Mouse (Mus musculus): ENCODE measurements around the gene Taf1c.

Gene Taf1c

DNA sequence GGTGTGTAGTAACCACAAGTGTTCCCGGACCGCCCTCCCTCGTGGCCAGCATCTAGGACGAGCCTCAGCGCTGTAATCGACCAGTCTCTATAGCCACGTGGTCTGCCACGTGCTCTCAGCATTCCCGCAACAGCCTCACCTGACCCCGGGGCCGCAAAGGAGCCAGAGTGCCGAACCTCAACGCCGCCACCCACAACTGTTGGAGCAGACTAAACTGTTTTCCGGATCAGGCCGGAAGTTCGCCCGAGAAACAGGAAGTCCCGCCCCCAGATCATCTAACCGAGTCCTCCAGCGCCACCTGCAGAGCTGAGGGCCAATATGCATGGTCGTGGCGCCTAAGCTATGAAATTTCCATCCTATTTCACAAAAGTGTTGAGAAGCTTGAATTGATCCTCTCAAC is at the start of gene Taf1c:
Gene Taf1c (minus strand): TSS at position 227 of the 400 bp plus-strand sequence.
- DNase-seq (ENCODE audit: low spot score) = peak; percentile 93

DNA sequence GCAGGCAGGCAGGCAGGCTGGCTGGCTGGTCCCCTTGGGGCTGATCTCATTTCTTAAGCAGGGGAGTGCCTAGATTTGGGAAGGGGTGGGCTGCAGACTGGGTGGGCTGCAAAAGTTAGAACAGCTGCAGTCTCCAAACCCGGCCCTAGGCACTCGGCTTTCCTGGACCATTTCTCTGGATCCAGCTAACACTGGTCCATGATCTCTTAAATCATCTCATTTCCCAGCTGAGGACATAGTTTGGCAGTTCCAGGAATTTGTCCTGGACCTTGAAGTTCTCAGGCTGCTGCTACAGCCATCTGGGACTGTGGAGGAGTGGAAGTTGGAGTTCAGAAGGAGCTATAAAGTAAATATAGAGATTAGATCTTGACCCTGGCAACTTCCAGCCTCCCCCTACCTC is 46.3 kb upstream of the Taf1c start:
- DNase-seq (ENCODE audit: low spot score) = no peak

DNA sequence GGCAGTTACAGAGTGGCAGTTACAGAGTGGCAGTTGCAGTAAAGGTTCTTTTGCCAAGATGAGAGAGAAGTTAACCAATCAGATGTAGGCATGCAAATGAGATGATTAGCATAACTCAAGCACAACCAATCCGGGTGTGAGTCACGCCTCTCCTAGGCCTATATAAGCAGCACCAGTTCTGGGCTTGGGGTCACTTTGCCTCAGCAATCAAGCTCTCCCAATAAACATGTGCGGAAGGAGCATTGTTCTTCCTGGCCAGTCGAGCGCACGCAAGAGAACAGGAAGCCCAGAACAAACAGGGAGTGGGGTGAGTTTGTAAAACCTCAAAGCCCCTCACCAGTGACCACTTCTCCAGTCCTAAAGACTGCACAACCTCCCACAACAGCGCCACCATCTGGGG is 41.8 kb upstream of the Taf1c start:
- no peak for DNase-seq (ENCODE audit: low spot score)

DNA sequence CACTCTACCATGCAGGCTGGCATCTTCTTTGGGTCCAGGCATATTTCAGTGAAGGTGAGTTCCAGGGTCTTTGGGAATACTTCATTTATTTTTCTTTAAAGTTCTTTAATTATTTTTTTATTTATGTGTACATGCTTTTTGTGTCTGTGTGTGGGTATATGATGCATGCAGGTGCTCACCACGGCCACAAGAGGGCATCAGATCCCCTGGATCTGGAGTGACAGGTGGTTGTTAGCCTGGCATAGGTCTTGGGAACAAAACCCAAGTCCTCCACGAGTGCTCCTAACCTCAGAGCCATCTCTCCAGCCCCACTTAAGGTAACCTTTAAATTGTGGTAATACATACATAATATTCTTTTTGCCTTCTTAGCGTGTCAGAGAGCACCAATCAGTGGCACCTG is 41.2 kb upstream of the Taf1c start:
- no peak for DNase-seq (ENCODE audit: low spot score)

DNA sequence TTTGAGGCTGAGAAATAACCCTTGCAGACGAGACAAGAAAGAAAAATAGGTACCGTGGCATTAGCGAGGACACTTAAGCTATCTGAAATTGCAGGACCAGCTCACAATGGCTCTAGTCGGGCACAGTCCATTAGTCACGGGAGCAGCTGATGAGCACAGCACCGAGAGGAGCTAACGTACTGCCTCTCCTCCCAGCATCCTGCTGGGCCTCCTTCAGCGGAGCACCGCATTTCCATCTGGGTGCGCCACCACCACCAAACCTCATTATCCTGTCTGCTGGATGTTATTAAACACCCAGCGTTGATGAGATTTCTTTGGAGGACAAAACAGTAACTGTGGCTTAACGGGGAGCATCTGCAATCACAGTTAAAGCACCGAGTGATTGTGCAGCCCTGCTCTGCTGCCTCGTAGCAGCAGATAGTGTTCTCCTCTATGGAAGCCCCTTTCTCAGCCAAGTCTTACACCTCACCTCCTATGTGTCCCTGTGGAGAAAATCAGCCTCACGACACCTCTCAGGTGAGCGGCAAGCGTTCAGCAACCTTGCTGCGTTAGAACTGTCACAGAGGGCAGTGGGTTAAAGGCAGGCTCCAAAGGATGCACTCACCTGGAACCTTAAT is 40.1 kb upstream of the Taf1c start:
- no peak for DNase-seq (ENCODE audit: low spot score)

DNA sequence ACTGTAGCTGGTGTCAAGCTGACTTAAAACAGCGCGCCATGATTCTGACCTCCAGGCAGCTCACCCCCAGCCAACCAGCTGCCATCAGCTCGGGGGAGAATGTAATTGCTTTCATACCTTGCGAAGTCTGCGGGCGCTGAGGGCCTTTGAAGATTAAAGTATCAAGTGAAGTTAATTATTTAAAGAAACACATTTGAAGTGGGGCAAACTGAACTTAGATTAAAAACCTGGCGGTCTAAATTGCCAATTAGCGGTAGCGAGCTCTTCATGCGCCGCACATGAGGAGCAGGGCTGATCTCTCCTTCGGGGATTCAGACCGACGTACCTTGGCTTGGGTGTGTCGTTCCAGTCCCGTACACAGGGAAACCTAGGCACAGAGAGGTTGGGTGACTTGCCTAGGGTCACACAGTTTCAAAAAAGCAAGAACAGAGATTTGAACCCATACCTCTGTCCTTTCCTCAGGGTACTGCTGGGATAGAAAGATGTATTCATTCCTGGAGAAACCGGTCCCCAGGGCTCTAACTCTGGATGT is 39.5 kb upstream of the Taf1c start:
- no peak for DNase-seq (ENCODE audit: low spot score)

DNA sequence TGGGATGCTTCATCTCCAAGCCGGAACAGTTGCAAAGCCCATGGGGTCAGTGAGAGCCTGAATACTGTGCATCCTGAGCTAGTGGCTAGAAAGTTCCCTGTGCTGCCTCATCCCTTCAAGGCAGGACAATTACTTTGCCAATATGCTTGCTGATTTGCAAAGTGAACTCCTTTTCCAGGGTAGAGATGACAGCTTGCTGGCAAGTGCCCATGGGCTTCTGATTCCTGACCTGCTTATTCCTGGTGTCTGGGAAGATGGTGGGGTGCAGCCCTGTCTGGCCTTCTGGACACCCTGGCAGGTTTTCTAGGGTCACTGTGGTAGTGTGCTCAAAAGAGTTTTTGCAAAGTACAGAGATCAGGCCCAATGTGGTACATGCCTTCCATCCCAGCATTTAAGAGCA is 37.9 kb upstream of the Taf1c start:
- no peak for DNase-seq (ENCODE audit: low spot score)

DNA sequence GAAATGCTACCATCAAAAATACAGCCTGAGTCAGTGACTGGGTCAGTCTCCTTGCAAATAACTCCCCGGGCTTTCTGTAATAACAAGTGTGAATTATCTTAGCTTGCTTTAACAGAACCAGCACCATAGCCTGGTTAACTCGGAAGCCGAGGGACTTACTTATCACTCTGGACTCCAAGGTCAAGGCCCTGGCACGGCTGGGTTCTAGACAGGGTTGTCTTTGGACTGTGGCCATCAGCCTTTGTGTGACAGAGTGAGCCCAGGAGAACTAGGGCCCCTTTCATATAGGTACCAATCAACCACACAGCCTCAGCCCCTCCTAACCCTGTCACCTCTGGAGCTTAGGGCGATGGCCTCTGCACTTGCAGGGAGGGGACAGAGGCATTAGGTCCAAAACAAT is 36.0 kb upstream of the Taf1c start:
- no peak for DNase-seq (ENCODE audit: low spot score)

DNA sequence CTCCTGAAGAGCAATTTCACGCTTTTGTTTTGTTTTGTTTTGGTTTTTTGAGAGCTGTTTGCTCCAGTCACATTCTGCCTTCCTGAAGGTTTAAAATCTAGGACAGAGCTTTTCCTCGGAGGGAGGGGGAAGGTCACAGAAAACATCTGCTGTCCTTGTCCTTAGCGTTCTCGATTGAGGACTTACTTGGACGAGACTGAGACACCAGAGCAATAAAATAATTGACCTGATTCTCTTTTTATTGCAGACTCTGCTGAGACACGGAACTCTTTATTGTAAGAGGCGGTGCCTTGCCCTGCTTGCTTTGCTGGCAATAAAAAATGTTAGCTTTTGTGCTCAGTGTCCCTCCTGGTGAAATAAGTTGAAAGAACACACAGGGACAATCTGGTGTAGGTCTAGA is 34.8 kb upstream of the Taf1c start:
- DNase-seq (ENCODE audit: low spot score) = no peak

DNA sequence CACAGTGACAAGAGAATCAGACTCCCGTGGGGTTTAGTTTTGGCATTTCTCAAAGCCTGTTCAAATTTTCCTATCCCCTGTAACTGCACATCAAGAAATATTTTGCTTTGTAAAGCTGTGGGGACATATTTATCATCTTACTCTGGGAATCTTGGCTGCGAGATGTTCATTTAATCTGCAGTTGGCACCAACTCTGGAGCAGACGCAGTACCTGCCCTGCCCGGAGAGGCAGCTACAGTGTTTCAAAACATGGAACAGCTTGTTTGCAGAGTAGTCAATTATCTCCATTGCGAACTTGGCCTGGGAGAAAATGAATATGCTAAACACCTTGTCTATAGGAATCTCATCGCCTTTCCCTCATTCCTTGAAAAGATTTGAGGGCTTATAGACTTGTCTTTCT is 33.2 kb upstream of the Taf1c start:
- no peak for DNase-seq (ENCODE audit: low spot score)

DNA sequence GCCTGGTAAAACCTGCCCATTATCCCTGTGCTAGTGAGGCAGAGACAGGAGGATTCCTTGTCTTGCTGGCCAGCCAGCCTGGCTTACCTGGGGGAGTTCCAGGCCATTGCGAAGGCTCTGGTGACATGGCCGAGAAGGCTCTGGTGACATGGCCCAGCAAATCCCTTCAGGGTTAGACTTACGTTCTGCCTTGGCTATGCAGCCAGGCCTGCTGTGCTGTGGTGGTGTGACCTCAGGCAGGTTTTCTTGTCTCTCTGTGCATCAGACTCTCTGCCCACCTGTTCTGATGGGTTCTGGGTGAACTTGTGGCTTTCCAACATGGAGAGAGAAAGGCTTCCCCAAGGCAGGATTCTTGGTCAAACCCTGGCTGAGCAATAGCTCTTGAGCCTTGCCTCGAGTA is 32.4 kb upstream of the Taf1c start:
- no peak for DNase-seq (ENCODE audit: low spot score)

DNA sequence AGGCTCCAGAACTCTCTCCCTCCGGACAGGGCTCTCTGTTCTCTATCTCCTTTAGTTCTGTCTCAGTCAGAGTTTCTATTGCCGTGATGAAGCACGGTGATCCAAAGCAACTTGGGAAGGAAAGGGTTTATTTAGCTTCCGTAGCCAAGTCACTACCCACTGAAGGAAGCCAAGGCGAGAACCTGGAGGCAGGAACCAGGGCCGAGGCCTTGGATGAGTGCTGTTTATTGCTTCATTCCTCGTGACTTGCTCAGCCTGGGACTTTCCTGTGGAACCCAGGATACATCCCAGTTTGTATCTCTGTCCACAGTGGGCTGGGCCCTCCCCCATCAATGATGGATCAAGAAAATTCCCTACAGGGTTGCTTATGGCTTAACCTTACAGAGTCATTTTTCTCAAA is 31.7 kb upstream of the Taf1c start:
- no peak for DNase-seq (ENCODE audit: low spot score)

DNA sequence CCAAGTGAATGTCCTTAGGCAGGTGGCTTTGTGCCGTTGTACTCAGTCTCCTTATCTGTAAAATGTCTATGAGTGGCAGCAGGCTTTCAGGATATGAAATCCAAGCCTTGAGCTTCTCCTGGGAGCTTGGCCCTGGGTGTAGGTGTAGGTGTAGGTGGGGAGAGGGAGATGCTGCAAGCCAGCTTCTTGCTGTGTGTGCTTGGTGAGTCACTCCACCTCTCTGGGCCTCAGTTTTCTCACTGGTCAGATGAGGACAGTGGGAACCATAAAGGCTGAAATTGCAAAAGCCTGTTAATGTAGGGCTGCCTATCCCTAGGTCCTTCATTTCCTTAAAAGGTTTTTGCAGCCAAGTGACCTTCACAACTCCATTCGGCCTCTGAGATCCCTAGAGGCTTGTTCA is 30.9 kb upstream of the Taf1c start:
- DNase-seq (ENCODE audit: low spot score) = no peak

DNA sequence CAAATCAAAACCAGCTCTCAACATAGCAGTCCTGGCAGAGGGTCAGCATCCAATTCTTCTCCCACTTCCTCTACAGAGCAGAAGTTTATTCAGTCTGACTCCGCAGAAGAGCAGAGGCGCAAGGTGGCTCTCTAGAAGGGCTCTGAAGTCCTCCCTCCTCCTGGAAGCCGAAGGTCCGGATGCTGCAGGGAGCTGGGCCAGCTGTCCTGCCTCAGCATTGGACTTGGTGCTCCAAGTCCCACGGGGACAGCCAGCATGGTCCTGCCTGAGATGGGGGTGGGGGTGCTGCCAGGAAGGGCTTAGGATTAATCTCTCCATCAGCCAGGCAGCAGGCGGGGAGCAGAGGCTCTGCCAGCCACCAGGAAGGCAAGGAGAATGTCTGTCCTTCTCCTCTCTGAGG is 30.4 kb upstream of the Taf1c start, which contains the start of gene Kcng4:
Gene Kcng4 (minus strand): TSS at position 303 of the 400 bp plus-strand sequence.
- no peak for DNase-seq (ENCODE audit: low spot score)

DNA sequence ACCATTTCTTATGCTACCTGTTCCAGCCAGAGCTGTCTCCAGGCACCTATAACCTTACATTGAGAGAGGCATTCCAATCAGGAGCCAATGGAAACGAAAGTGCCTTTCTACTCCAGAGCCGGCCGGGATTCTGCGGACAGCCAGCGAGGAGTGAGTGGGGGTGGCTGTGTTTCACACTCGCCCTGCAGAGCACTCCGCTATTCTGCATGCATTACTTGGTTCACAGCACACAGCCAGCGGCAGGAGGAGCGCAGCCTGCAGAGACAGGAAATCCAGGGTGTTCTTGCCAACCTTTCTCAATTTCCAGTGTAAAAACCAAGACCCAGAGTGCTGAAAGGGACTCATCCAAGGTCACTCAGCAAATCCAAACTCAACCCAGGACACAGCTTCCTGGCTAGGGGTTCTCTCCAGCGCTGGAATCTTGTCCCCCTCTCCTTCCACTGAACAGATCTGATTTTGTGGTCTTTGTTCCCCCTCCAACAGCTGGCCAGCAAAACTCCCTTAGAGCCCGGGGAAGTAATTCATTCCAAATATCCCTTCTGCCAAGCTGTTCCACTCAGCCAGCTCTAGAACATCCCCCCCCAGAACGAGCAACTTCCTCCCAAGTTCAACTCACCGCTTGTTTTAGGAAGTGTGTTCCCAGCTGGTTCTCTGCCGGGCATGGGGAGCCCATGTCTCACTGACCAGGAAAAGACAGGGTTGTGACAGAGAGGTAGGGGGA is 29.8 kb upstream of the Taf1c start:
- no peak for DNase-seq (ENCODE audit: low spot score)

DNA sequence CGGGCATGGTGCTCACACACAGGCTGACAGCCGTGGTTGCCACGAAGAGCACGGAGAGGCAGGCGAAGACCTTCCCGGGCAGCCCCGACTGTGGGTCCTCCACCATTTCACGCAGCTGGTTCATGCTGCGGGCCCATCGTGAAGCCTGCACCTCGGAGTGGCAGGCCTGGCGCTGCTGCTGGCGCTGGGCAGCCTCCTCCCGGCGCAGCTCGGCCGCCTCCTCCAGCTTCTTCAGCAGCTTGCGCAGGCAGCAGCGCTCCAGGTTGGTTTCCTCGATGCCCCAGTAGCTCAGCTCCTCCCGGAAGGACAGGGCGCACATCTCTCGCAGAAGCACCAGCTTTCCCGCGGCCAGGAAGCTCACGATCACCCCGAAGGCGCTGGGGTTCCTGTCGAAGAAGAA is 27.9 kb upstream of the Taf1c start:
- DNase-seq (ENCODE audit: low spot score) = no peak

DNA sequence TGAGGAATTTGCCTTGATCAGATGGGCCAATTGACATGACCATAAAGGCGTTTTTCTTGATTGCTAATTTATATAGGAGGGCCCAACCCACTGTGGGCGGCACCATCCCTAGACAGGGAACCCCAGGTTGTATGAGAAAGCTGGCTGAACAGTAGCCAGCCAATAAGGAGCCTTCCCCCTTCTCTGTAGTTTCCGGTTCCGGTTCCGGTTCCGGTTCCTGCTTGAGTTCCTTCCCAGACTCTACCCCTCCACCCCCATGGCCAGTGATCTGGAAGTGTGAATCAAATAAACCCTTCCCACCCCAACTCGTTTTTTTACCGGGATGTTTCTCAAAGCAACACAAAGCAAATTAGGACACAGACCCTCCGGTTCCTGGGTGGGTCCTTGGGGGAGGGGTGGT is 27.2 kb upstream of the Taf1c start:
- DNase-seq (ENCODE audit: low spot score) = no peak

DNA sequence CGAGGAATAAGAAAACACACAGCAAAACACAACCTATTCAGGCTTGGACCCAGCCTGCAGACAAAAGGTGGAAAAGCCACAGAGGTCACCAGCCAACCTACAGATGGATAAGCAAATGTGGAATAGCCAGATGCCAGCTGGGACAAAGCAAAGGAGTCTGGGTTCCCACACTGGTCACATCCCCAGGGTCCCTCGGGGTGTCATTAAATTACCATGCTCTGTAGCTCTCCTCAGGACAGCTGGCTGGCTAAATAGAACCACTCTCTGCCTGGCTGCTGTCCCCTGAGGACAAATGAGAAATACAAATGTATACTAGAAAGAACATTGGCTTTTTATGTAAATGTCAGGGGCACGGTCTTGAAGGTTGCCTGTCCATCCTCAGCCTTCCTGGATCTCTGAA is 25.8 kb upstream of the Taf1c start:
- DNase-seq (ENCODE audit: low spot score) = no peak

DNA sequence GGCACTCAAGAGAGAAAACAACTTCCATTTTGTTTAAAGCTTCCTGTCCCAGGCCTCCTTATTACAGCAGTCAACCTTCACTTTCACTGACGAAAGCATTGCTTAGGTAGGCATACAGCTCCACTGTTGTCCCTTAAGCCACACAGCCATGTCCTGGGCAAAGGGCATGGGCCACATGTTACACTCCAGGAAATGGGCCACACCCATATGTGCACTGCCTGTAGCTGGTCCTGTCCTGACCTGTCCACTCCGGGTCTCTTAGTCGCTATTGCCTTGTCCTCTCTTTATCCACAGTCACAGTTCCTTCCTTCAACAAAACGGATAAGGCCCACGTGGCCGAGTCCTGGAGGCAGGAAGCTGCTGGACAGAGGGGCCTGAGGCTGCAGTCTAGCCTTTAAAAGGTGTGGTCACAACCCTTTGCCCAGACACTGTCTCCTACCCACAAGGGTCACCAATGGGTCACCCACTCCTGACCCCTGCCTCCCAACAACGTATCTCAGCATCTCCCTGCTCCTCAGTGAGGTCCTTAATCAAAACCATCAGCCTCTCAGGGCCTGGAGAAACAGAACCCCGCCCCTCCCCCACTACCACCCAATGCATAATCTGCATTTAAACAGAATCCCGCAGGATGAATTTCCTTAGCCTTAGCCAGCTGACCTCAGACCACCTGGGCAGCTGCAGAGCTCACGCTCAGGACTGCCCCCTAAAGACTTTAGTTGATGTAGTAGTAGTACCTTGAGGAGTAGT is 22.8 kb upstream of the Taf1c start:
- no peak for DNase-seq (ENCODE audit: low spot score)

DNA sequence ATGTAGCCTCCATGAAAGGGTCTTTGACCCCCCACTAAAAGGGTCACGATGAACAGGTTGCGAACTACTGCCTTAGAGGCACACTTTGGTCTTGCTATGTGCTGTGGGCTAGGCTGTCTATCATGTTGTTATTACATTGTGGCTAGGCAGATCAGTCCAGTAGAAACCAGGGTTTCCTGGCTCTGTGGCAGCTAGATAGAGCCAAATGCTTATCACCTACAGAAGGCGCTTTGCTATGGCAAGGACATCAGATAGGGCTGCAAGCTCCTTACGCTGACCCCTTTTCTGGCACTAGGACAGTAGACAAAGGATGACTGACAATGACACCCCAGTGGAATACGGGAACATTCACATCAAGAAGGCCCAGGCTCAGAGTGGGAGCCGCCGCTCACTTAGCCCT is 22.2 kb upstream of the Taf1c start:
- DNase-seq (ENCODE audit: low spot score) = no peak

DNA sequence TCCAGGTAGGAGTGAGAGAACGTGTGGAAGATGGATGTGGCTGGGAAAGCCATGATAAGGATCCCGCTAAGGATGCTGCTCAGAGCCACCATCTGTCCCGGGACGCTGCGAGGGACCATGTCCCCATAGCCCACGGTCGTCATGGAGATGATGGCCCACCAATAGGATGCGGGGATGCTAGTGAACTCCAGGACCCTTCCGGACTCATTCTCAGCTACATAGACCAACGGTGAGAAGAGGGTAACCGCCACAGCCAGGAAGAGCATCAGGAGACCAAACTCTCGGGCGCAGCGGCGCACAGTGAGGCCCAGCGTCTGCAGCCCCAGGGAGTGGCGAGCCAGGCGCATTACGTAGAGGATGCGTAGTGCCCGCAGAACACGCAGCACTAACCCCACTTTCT is 20.8 kb upstream of the Taf1c start:
- DNase-seq (ENCODE audit: low spot score) = no peak

DNA sequence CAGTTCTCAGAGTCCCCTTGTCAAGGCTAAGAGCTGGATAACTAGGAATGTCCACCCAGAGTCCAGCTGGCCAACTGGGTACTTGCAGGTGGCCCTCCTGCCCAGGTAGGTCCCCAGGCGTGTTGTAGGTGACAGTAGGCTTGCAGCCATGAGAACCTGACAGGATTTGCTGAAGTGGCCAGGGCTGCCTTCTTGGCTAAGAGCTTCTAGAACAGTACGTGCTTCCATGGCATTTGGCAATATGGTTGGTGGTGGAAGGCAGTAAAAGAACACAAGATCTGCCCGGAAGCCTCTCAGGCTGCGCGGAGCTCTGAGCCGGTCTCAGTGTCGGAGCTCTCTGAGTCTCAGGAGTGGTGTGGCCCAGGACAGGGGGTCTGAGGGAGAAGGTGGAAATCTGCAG is 19.9 kb upstream of the Taf1c start:
- no peak for DNase-seq (ENCODE audit: low spot score)

DNA sequence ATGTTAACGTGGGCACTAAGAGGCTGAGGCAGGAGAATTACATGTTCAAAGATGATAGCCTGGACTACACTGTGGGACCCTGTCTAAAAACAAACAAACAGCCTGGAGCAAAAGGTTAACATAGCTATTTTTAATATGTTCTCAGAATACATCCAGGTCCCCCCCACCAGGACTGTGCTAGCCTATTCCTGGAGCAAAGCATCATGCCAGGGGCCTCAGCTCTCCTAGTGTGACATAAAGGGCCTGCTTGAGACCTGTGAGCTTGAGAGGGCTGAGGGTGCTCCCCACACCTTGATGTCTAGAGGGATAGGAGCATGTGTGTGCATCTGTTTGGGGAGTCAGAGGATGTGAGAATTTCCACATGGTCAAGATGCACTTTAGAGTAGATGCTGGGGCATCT is 18.7 kb upstream of the Taf1c start:
- no peak for DNase-seq (ENCODE audit: low spot score)

All from layer of hippocampus, adult 11-12 months (tissue).